Mouse (Mus musculus): ENCODE data around the gene 1700092M07Rik. TPM values are rescaled to one million over a fixed set of nuclear protein-coding genes. Genes with fewer than 3 reads are reported as not detected.

Gene 1700092M07Rik
- polyA plus RNA-seq, 1 experiment from 2014 or later: 1.5 TPM

DNA sequence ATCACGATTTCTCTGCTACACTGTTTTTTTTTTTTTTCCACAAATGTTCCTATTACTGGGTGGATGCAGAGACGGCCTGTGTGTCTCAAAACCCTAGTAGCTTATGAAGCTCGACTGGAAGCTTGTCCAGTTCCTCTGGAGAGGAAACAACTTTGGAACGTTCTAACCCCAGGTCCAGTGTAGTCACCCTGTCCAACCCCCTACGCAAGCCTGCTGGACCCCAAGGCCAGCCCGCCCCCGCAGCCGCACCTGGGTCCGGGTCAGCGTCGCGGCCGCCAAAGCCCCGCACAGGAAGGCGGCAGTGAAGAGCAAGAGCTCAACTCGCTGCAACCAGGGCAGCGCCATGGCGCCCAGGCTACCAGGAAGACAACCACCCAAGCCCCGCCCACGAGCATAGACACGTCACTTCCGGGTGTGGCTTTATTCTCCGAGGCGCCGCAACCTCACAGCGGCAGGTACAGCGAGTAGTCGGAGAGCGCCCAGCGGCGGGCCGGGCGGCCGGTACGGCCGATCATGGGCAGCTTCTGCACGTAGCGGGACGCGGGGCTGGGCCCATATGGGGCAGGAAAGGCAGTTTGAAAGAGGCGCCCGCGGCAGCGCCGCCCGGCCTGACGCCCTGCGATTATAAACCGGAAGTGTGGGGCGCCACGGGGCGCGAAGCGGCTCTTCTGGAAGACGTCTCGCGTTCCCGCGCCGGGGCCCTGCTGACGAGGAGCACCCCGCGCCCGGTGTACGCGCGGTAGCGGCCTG is 33.7 kb downstream of the 1700092M07Rik start, which contains the start of gene Tmem179b:
Tmem179b (minus strand) TSS at position 382 of the 750 bp plus-strand sequence.
- under 1% methylated on average over 68 of the region's 68 CpGs for WGBS
- Histone ChIP-seq H3K9ac (ENCODE audit: low read depth, low read length) (peak within 1 kb of the TSS; percentile 93), H3K4me1 (ENCODE audit: control insufficient read depth, insufficient read depth, low read depth, low read length) (peaks cover 30% of the 10 kb centered on the region), H3K4me3 (ENCODE audit: low read length) (peak within 1 kb of the TSS; percentile 70), H3K27me3 (replicated peaks; ENCODE audit: control insufficient read depth, insufficient read depth, low read length) (no peaks in the 10 kb centered on the region), H3K9me3 (ENCODE audit: control insufficient read depth, low read length) (no peaks in the 10 kb centered on the region), H3K36me3 (ENCODE audit: control insufficient read depth, insufficient read depth, low read length) (peaks cover 18% of the 10 kb centered on the region), H3K27ac (ENCODE audit: low read depth, low read length) (peak within 1 kb of the TSS; percentile 97), H3K4me2 (ENCODE audit: low read length) (peak within 1 kb of the TSS; percentile 99)
- ATAC-seq: peak; percentile 94

DNA sequence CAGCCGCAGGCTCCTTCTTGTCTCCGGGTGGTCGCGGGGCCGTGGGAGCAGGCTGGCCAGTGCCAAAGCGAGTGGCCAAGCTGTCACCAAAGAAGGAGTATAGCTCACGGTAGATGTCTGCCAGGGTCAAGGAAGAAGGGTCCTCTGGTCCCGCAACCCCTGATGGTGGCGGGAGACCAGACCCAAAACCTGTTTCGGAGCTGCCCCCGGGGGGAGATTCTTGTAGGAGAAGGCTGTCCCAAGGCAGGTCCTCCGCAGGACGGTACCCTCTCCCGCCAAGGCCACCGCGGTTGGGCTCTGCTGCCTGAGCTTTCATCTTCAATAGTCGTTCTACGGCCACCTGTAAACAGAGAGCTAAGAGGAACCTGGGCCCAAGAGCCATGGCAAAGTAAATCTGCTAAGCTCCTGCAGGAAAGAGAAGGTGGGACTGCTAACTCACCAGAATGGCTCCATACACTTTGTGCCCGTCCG is 34.5 kb downstream of the 1700092M07Rik start:
- no peaks in the 10 kb centered on the region for H3K27me3 ChIP-seq (replicated peaks; ENCODE audit: control insufficient read depth, insufficient read depth, low read length)
- no peak; the same call in 1 of the 2 replicates for ATAC-seq
- 7% methylated on average over 20 of the region's 20 CpGs for WGBS
- peak overlapping the region; percentile 99 for H3K4me2 ChIP-seq (ENCODE audit: low read length)
- H3K27ac ChIP-seq (ENCODE audit: low read depth, low read length): peak overlapping the region; percentile 97
- H3K4me3 ChIP-seq (ENCODE audit: low read length): peak overlapping the region; percentile 70
- H3K9me3 ChIP-seq (ENCODE audit: control insufficient read depth, low read length): no peaks in the 10 kb centered on the region
- H3K4me1 ChIP-seq (ENCODE audit: control insufficient read depth, insufficient read depth, low read depth, low read length): peaks cover 30% of the 10 kb centered on the region
- peak overlapping the region; percentile 93 for H3K9ac ChIP-seq (ENCODE audit: low read depth, low read length)
- H3K36me3 ChIP-seq (ENCODE audit: control insufficient read depth, insufficient read depth, low read length): peaks cover 16% of the 10 kb centered on the region

- H3K27ac ChIP-seq (ENCODE audit: low read depth, low read length): peak within 1 kb of the TSS; percentile 89
- H3K4me1 ChIP-seq (ENCODE audit: control insufficient read depth, insufficient read depth, low read depth, low read length): peaks cover 14% of the 10 kb centered on the region
- ATAC-seq: peak; percentile 99
- no peaks in the 10 kb centered on the region for H3K27me3 ChIP-seq (replicated peaks; ENCODE audit: control insufficient read depth, insufficient read depth, low read length)
- H3K4me2 ChIP-seq (ENCODE audit: low read length): peak within 1 kb of the TSS; percentile 82
- H3K9ac ChIP-seq (ENCODE audit: low read depth, low read length): peak within 1 kb of the TSS; percentile 76
- H3K9me3 ChIP-seq (ENCODE audit: control insufficient read depth, low read length): no peaks in the 10 kb centered on the region
- WGBS: 0% methylated on average over 31 of the region's 32 CpGs
- H3K4me3 ChIP-seq (ENCODE audit: low read length): peak within 1 kb of the TSS; percentile 83
- peaks cover 18% of the 10 kb centered on the region for H3K36me3 ChIP-seq (ENCODE audit: control insufficient read depth, insufficient read depth, low read length)
Measured at GRCm38 (mm10) chr19:8786008-8786781, 45.7 kb downstream of the 1700092M07Rik start, which contains the start of gene Taf6l. TSS of gene Taf6l (minus strand) at chr19:8786417.

GRCm38 (mm10) chr19:8788521-8788920 is 48.0 kb downstream of the 1700092M07Rik start:
- ATAC-seq: no peak
- 22% methylated on average over 3 of the region's 3 CpGs for WGBS
- Histone ChIP-seq H3K4me3 (ENCODE audit: low read length) (no peak overlapping the region), H3K27me3 (replicated peaks; ENCODE audit: control insufficient read depth, insufficient read depth, low read length) (no peaks in the 10 kb centered on the region), H3K27ac (ENCODE audit: low read depth, low read length) (peak overlapping the region; percentile 55; the same call in 1 of the 2 replicates), H3K9ac (ENCODE audit: low read depth, low read length) (0 out of 2 replicates have a peak overlapping the region, but pooled peaks have one; percentile 9), H3K36me3 (ENCODE audit: control insufficient read depth, insufficient read depth, low read length) (peaks cover 7% of the 10 kb centered on the region), H3K4me2 (ENCODE audit: low read length) (no peak overlapping the region), H3K4me1 (ENCODE audit: control insufficient read depth, insufficient read depth, low read depth, low read length) (peaks cover 14% of the 10 kb centered on the region), H3K9me3 (ENCODE audit: control insufficient read depth, low read length) (no peaks in the 10 kb centered on the region)

GRCm38 (mm10) chr19:8789171-8789570 is 48.7 kb downstream of the 1700092M07Rik start:
- Histone ChIP-seq H3K36me3 (ENCODE audit: control insufficient read depth, insufficient read depth, low read length) (peaks cover 12% of the 10 kb centered on the region), H3K4me3 (ENCODE audit: low read length) (no peak overlapping the region), H3K9me3 (ENCODE audit: control insufficient read depth, low read length) (no peaks in the 10 kb centered on the region), H3K4me1 (ENCODE audit: control insufficient read depth, insufficient read depth, low read depth, low read length) (peaks cover 14% of the 10 kb centered on the region), H3K9ac (ENCODE audit: low read depth, low read length) (no peak overlapping the region), H3K27ac (ENCODE audit: low read depth, low read length) (peak overlapping the region; percentile 55), H3K27me3 (replicated peaks; ENCODE audit: control insufficient read depth, insufficient read depth, low read length) (no peaks in the 10 kb centered on the region), H3K4me2 (ENCODE audit: low read length) (no peak overlapping the region)
- no peak for ATAC-seq
- 38% methylated on average over 1 of the region's 1 CpGs for WGBS

- no peak for ATAC-seq
- peaks cover 18% of the 10 kb centered on the region for H3K36me3 ChIP-seq (ENCODE audit: control insufficient read depth, insufficient read depth, low read length)
- H3K4me2 ChIP-seq (ENCODE audit: low read length): no peak overlapping the region
- H3K9me3 ChIP-seq (ENCODE audit: control insufficient read depth, low read length): no peaks in the 10 kb centered on the region
- H3K9ac ChIP-seq (ENCODE audit: low read depth, low read length): no peak overlapping the region
- H3K27ac ChIP-seq (ENCODE audit: low read depth, low read length): no peak overlapping the region
- no peak overlapping the region for H3K4me3 ChIP-seq (ENCODE audit: low read length)
- 90% methylated on average over 7 of the region's 7 CpGs for WGBS
- peaks cover 12% of the 10 kb centered on the region for H3K4me1 ChIP-seq (ENCODE audit: control insufficient read depth, insufficient read depth, low read depth, low read length)
- H3K27me3 ChIP-seq (replicated peaks; ENCODE audit: control insufficient read depth, insufficient read depth, low read length): no peaks in the 10 kb centered on the region
Measured at GRCm38 (mm10) chr19:8790171-8790570, 49.7 kb downstream of the 1700092M07Rik start.

Small RNA genes lying within 50 kb of the gene (microRNA-seq; reads per million reads assigned to microRNA genes)
- not detected for gene Mir6992

Other genes starting within 250 kb of the 1700092M07Rik start
- 15.9 and 16.1 TPM in 2 replicates for gene Slc22a8, start 149.5 kb upstream of the 1700092M07Rik start, polyA plus RNA-seq (2015; fragmentation: Nextera tagmentation; extraction: Ambion mirVana)
- 8.7 and 14.9 TPM in 2 replicates for gene Slc22a6, start 122.7 kb upstream of the 1700092M07Rik start, polyA plus RNA-seq (2015; fragmentation: Nextera tagmentation; extraction: Ambion mirVana)
- gene Chrm1, start 76.9 kb upstream of the 1700092M07Rik start, polyA plus RNA-seq (2015; fragmentation: Nextera tagmentation; extraction: Ambion mirVana): 0.66 and 0.72 TPM in 2 replicates
- 183 and 191 TPM in 2 replicates for gene Slc3a2, start 17.3 kb upstream of the 1700092M07Rik start, polyA plus RNA-seq (2015; fragmentation: Nextera tagmentation; extraction: Ambion mirVana)
- gene Wdr74, start 4.9 kb upstream of the 1700092M07Rik start, polyA plus RNA-seq (2015; fragmentation: Nextera tagmentation; extraction: Ambion mirVana): 89.6 and 92.0 TPM in 2 replicates
- gene Stx5a, start 695 bp downstream of the 1700092M07Rik start, polyA plus RNA-seq (2015; fragmentation: Nextera tagmentation; extraction: Ambion mirVana): 109 and 119 TPM in 2 replicates
- 120 and 140 TPM in 2 replicates for gene Nxf1, start 16.4 kb downstream of the 1700092M07Rik start, polyA plus RNA-seq (2015; fragmentation: Nextera tagmentation; extraction: Ambion mirVana)
- 200 and 220 TPM in 2 replicates for gene Tmem223, start 30.3 kb downstream of the 1700092M07Rik start, polyA plus RNA-seq (2015; fragmentation: Nextera tagmentation; extraction: Ambion mirVana)
- gene Tmem179b, start 33.7 kb downstream of the 1700092M07Rik start, polyA plus RNA-seq (2015; fragmentation: Nextera tagmentation; extraction: Ambion mirVana): 30.4 and 32.1 TPM in 2 replicates
- gene Taf6l, start 45.7 kb downstream of the 1700092M07Rik start, polyA plus RNA-seq (2015; fragmentation: Nextera tagmentation; extraction: Ambion mirVana): 31.7 and 33.1 TPM in 2 replicates
- 136 and 147 TPM in 2 replicates for gene Polr2g, start 57.9 kb downstream of the 1700092M07Rik start, polyA plus RNA-seq (2015; fragmentation: Nextera tagmentation; extraction: Ambion mirVana)
- 8.0 and 8.1 TPM in 2 replicates for gene Zbtb3, start 61.8 kb downstream of the 1700092M07Rik start, polyA plus RNA-seq (2015; fragmentation: Nextera tagmentation; extraction: Ambion mirVana)
- 51.6 and 54.3 TPM in 2 replicates for gene Ttc9c, start 78.6 kb downstream of the 1700092M07Rik start, polyA plus RNA-seq (2015; fragmentation: Nextera tagmentation; extraction: Ambion mirVana)
- gene Hnrnpul2, start 79.3 kb downstream of the 1700092M07Rik start, polyA plus RNA-seq (2015; fragmentation: Nextera tagmentation; extraction: Ambion mirVana): 5.1 and 5.8 TPM in 2 replicates
- not detected in 2 replicates for gene AC129217.1, start 89.1 kb downstream of the 1700092M07Rik start, polyA plus RNA-seq (2015; fragmentation: Nextera tagmentation; extraction: Ambion mirVana)
- gene Bscl2, start 96.7 kb downstream of the 1700092M07Rik start, polyA plus RNA-seq (2015; fragmentation: Nextera tagmentation; extraction: Ambion mirVana): 117 TPM in 2 replicates
- 477 and 526 TPM in 2 replicates for gene Gng3, start 98.5 kb downstream of the 1700092M07Rik start, polyA plus RNA-seq (2015; fragmentation: Nextera tagmentation; extraction: Ambion mirVana)
- gene Lrrn4cl, start 110.0 kb downstream of the 1700092M07Rik start, polyA plus RNA-seq (2015; fragmentation: Nextera tagmentation; extraction: Ambion mirVana): 0.94 and 1.2 TPM in 2 replicates
- 147 and 151 TPM in 2 replicates for gene Ubxn1, start 130.8 kb downstream of the 1700092M07Rik start, polyA plus RNA-seq (2015; fragmentation: Nextera tagmentation; extraction: Ambion mirVana)
- 58.5 and 61.5 TPM in 2 replicates for gene Uqcc3, start 140.2 kb downstream of the 1700092M07Rik start, polyA plus RNA-seq (2015; fragmentation: Nextera tagmentation; extraction: Ambion mirVana)
- 27.5 and 35.0 TPM in 2 replicates for gene Lbhd1, start 143.0 kb downstream of the 1700092M07Rik start, polyA plus RNA-seq (2015; fragmentation: Nextera tagmentation; extraction: Ambion mirVana)
- gene Gm49403, start 143.2 kb downstream of the 1700092M07Rik start, polyA plus RNA-seq (2015; fragmentation: Nextera tagmentation; extraction: Ambion mirVana): not detected in 2 replicates
- 44.3 and 46.5 TPM in 2 replicates for gene 1810009A15Rik, start 148.1 kb downstream of the 1700092M07Rik start, polyA plus RNA-seq (2015; fragmentation: Nextera tagmentation; extraction: Ambion mirVana)
- not detected in 2 replicates for gene Gm49416, start 148.2 kb downstream of the 1700092M07Rik start, polyA plus RNA-seq (2015; fragmentation: Nextera tagmentation; extraction: Ambion mirVana)
- 31.1 and 35.2 TPM in 2 replicates for gene Ints5, start 152.3 kb downstream of the 1700092M07Rik start, polyA plus RNA-seq (2015; fragmentation: Nextera tagmentation; extraction: Ambion mirVana)
- 72.1 and 84.5 TPM in 2 replicates for gene Ganab, start 157.4 kb downstream of the 1700092M07Rik start, polyA plus RNA-seq (2015; fragmentation: Nextera tagmentation; extraction: Ambion mirVana)
- gene B3gat3, start 179.7 kb downstream of the 1700092M07Rik start, polyA plus RNA-seq (2015; fragmentation: Nextera tagmentation; extraction: Ambion mirVana): 98.3 and 99.5 TPM in 2 replicates
- gene Rom1, start 188.6 kb downstream of the 1700092M07Rik start, polyA plus RNA-seq (2015; fragmentation: Nextera tagmentation; extraction: Ambion mirVana): 2.9 and 3.0 TPM in 2 replicates
- 10.3 and 11.3 TPM in 2 replicates for gene Eml3, start 188.8 kb downstream of the 1700092M07Rik start, polyA plus RNA-seq (2015; fragmentation: Nextera tagmentation; extraction: Ambion mirVana)
- gene Mta2, start 201.2 kb downstream of the 1700092M07Rik start, polyA plus RNA-seq (2015; fragmentation: Nextera tagmentation; extraction: Ambion mirVana): 91.3 and 103 TPM in 2 replicates
- 23.9 and 26.3 TPM in 2 replicates for gene Tut1, start 213.1 kb downstream of the 1700092M07Rik start, polyA plus RNA-seq (2015; fragmentation: Nextera tagmentation; extraction: Ambion mirVana)
- 284 and 301 TPM in 2 replicates for gene Eef1g, start 226.3 kb downstream of the 1700092M07Rik start, polyA plus RNA-seq (2015; fragmentation: Nextera tagmentation; extraction: Ambion mirVana)
- 3.5 and 4.8 TPM in 2 replicates for gene Ahnak, start 248.6 kb downstream of the 1700092M07Rik start, polyA plus RNA-seq (2015; fragmentation: Nextera tagmentation; extraction: Ambion mirVana)

Data from hindbrain, embryonic 16.5 days (tissue).